Mouse (Mus musculus) midbrain, embryonic 11.5 days (tissue): Measurements from ENCODE around the gene Pax7. TPM values are rescaled to one million over a fixed set of nuclear protein-coding genes. Genes with fewer than 3 reads are reported as not detected.
A peak's percentile ranks its signal among the peaks of the same experiment; 100 is the strongest.

Source experiments
- ATAC-seq: fragments of 200-750 bp; cut with Nextera tagmentation; 2 replicates; pipeline ENCODE4 v1.8.0; 2017; ENCODE audit warnings: moderate TSS enrichment, moderate library complexity; ENCODE audit not compliant: low FRiP score
- DNase-seq: peaks from one replicate; pipeline ENCODE4 v3.0.0; 2015; ENCODE audit warnings: low spot score; ENCODE audit errors: missing footprints
- H3K27ac ChIP-seq: fragments of 300-500 bp; sonication (generic); 2 replicates; pipeline ENCODE4 v1.5.1; 2014; ENCODE audit warnings: low read depth, low read length
- H3K27me3 ChIP-seq: fragments of 300-500 bp; sonication (generic); 2 replicates; pipeline ENCODE4 v1.6.1; 2014; ENCODE audit warnings: mild to moderate bottlenecking, low read length, moderate library complexity, mixed read lengths; ENCODE audit not compliant: control insufficient read depth, insufficient read depth
- H3K36me3 ChIP-seq: fragments of 300-500 bp; sonication (generic); 2 replicates; pipeline ENCODE4 v1.6.1; 2014; ENCODE audit warnings: mild to moderate bottlenecking, low read length, moderate library complexity, mixed read lengths; ENCODE audit not compliant: control insufficient read depth, insufficient read depth
- H3K4me1 ChIP-seq: fragments of 300-500 bp; sonication (generic); 2 replicates; pipeline ENCODE4 v1.6.1; 2014; ENCODE audit warnings: low read length; ENCODE audit not compliant: control insufficient read depth, insufficient read depth
- H3K4me2 ChIP-seq: fragments of 300-500 bp; sonication (generic); 2 replicates; pipeline ENCODE4 v1.6.1; 2014; ENCODE audit warnings: mild to moderate bottlenecking, moderate library complexity
- H3K4me3 ChIP-seq: fragments of 300-500 bp; sonication (generic); 2 replicates; pipeline ENCODE4 v1.5.1; 2014; ENCODE audit warnings: low read depth, low read length
- H3K9ac ChIP-seq: fragments of 300-500 bp; sonication (generic); 2 replicates; pipeline ENCODE4 v1.6.1; 2014; ENCODE audit warnings: low read length
- H3K9me3 ChIP-seq: fragments of 300-500 bp; sonication (generic); 2 replicates; pipeline ENCODE4 v1.6.1; 2016; ENCODE audit warnings: low read length; ENCODE audit not compliant: control insufficient read depth
- WGBS: fragments of 180-500 bp; shearing (Covaris S2); extraction: QIAGEN DNeasy Blood & Tissue Kit; methylation state at CpG from one replicate; pipeline ENCODE4 v1.1.7; 2014; 5-methylcytosine and 5-hydroxymethylcytosine counted together
- polyA plus RNA-seq: library from polyadenylated mRNA; unstranded; fragments of >200 nt; fragmentation: Nextera tagmentation; extraction: Ambion mirVana; gene quantifications from 2 replicates; pipeline ENCODE4 v1.2.1, GENCODE M21; 2014

Gene Pax7
- polyA plus RNA-seq, 1 experiment from 2014 or later = 3.1 TPM

DNA sequence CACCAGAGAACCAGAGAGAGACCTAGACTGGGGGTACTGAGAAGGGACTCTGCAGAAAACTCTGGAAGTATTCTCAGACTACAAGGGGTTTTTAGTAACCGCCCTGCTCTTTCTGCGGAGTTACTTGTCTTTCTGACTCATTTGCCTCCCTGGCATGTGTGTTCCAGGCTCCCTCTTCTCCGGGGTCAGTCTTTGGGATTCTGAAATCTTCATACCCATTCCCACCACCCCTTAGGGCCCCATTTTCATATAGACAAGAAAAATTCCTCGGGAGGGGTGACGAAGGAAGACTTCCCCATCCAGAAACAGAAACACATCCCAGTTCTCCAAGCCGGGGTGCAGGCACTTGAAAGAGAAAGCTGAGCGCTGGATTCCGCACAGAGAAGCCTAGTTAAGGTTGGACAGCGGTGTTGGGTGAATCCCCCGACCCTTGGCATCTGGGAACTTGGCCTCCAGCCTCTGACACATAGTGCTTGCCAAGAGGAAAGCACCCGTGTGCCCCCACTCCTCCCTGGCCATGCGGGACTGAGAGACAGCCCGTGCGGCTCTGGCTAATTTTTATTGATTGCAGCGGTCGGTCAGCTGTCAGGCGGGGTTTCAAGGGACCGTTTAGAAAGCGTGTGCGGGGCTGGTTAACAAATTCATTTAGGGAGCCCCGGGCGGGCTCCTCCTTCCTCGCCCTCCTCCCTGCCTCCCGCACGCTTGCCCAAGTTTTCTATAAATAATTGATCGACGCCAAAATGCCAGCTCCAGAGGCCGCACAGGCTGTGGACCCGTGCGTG lies 5.6 kb downstream of the Pax7 start:
- Histone ChIP-seq H3K27me3 (peaks cover 79% of the 10 kb centered on the region), H3K27ac (no peak overlapping the region), H3K36me3 (no peaks in the 10 kb centered on the region), H3K9me3 (no peaks in the 10 kb centered on the region), H3K9ac (peak overlapping the region; percentile 32), H3K4me2 (peak overlapping the region; percentile 57), H3K4me3 (0 out of 2 replicates have a peak overlapping the region, but pooled peaks have one; percentile 13), H3K4me1 (peaks cover 73% of the 10 kb centered on the region)
- DNase-seq (peak; percentile 97), ATAC-seq (no peak)
- 6% methylated on average over 30 of the region's 30 CpGs for WGBS

- Histone ChIP-seq H3K9me3 (no peaks in the 10 kb centered on the region), H3K36me3 (no peaks in the 10 kb centered on the region), H3K4me2 (peak overlapping the region; percentile 19), H3K4me3 (no peak overlapping the region), H3K27ac (no peak overlapping the region), H3K27me3 (peaks cover 81% of the 10 kb centered on the region), H3K9ac (no peak overlapping the region; the same call in 1 of the 2 replicates), H3K4me1 (peaks cover 82% of the 10 kb centered on the region)
- DNase-seq (peak; percentile 93), ATAC-seq (no peak)
- WGBS = 0% methylated on average over 3 of the region's 3 CpGs
These were observed 7.1 kb downstream of the Pax7 start for GRCm38 (mm10) chr4:139826231-139826630.

GRCm38 (mm10) chr4:139825326-139826112 lies 7.8 kb downstream of the Pax7 start:
- peak; percentile 95 for DNase-seq
- Histone ChIP-seq H3K9me3 (no peaks in the 10 kb centered on the region), H3K4me2 (peak overlapping the region; percentile 51), H3K36me3 (no peaks in the 10 kb centered on the region), H3K4me1 (peaks cover 81% of the 10 kb centered on the region), H3K27ac (no peak overlapping the region), H3K27me3 (peaks cover 86% of the 10 kb centered on the region), H3K9ac (peak overlapping the region; percentile 40), H3K4me3 (no peak overlapping the region)
- ATAC-seq = no peak
- 2% methylated on average over 14 of the region's 14 CpGs for WGBS

- Histone ChIP-seq H3K4me3 (peak overlapping the region; percentile 28; the same call in 1 of the 2 replicates), H3K27me3 (peaks cover 85% of the 10 kb centered on the region), H3K9ac (peak overlapping the region; percentile 26; the same call in 1 of the 2 replicates), H3K36me3 (no peaks in the 10 kb centered on the region), H3K9me3 (no peaks in the 10 kb centered on the region), H3K4me2 (peak overlapping the region; percentile 51), H3K27ac (peak overlapping the region; percentile 76; the same call in 1 of the 2 replicates), H3K4me1 (peaks cover 80% of the 10 kb centered on the region)
- WGBS = 2% methylated on average over 22 of the region's 22 CpGs
- DNase-seq = peak; percentile 94
- no peak for ATAC-seq
These were observed 8.6 kb downstream of the Pax7 start for GRCm38 (mm10) chr4:139824572-139825325.

DNA sequence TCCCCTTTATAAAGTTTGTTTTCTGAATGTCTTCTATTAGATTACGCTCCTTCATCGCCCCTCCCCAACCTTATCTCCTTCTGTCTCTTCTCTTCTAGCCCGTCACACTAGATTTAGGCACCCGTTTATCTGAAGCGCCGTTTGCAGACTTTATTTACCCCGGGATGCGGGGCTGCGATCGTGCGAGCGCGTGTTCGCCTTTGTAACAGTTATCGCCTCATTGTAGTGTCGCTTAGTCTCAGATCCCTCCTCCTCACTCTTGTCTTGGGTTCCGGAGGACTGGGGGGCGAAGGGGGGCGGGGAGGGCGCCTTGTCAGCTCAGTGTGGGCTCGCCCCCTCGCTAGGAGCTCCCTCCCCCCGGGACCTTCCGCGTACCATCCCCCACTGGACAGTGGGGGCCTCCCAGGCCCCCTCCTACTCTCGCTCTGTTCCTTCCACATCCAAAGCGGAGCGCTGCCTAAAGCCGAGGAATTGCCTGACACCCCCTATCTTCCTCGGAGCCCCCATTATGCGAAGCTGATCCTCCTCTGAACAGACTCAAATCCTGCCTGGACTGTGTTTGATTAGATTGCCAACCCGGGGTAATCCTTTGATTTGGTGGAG lies 9.4 kb downstream of the Pax7 start:
- Histone ChIP-seq H3K9me3 (no peaks in the 10 kb centered on the region), H3K4me1 (peaks cover 82% of the 10 kb centered on the region), H3K9ac (peak overlapping the region; percentile 67), H3K4me2 (peak overlapping the region; percentile 51), H3K4me3 (peak overlapping the region; percentile 28), H3K27ac (peak overlapping the region; percentile 76), H3K27me3 (peaks cover 85% of the 10 kb centered on the region), H3K36me3 (no peaks in the 10 kb centered on the region)
- DNase-seq (no peak), ATAC-seq (peak; percentile 17; the same call in 1 of the 2 replicates)
- under 1% methylated on average over 32 of the region's 32 CpGs for WGBS

DNA sequence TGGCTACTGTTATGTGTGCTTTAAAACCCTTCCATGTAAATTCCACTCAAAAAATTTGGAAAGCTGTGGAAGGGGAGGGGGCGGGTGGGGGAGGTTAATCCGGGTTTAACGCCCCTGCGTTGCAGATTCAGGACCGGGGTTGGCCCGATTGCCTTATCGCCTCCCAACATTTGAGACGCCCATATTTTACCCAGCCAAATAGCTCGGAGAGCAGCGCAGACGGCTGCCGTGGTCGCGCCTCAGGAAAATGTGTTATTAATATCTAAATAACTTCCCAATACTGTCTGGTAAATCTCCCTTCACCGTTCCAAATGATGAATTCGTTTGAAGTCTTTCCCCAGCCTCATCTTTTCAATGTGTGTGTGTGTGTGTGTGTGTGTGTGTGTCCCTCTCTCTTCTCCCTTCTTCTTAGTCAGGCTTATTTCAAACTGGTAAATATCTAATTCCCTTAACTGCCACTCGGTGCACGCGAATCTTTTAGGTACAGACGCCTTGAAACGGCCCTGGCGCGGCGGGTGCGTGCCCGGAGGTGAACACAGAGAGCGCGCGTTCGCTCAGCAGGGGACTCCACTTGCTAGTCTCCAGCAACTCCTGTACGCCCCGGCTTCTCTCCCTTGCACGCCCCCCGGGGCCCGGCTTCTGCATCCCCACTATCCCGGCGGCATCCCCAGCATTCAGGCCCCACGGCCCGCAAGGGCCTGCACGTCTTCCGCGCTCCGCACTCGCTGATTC lies 10.0 kb downstream of the Pax7 start:
- ATAC-seq = no peak
- under 1% methylated on average over 44 of the region's 44 CpGs for WGBS
- no peaks in the 10 kb centered on the region for H3K36me3 ChIP-seq

DNA sequence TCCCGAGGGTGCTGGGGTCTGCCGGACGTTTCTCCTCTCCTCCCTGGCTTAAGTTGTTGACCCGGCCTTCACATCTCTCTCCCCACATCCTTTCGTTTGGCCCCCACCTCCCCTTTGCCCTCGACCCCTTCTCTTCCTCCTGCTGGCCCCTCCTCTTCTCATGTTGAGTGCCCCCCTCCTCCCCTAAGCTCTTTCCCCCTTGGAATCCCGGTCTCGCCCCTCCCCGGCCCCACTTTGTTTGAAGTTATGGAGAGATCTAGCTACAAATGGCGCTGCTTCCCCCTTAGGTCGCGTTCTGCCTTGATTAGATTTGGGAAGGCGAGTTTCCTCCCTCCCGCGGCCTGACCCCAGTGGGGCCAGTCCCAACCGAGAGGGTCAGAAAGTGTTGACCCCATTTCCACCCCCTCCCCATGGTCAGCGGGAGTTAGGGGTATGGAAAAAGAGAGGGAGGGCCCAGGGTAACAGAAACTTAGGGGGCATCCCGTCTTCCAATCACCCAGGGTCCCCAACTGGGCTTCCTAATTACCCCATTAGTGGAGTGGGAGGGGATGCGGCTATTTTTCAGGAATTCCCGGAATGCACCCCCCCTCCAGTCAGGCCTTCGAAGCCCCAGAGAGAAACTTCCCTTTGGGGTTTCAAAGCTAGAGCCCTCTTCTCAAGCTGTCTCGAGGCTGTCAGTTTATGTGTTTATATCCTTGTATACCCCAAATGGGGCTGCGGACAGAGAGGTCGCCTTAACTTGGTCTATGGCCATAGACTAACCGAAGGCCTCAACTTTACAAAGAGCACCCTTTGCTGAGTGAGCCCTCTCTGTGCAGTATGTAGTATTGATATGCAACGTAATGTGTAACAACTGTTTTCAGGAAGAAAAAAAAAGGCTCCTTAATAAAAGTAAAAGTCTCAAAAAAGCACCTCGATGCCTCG lies 10.9 kb downstream of the Pax7 start:
- 1% methylated on average over 28 of the region's 28 CpGs for WGBS
- peaks cover 82% of the 10 kb centered on the region for H3K4me1 ChIP-seq
- ATAC-seq (no peak), DNase-seq (peak; percentile 95)
- peak overlapping the region; percentile 96 for H3K27ac ChIP-seq
- H3K4me2 ChIP-seq = peak overlapping the region; percentile 51
- H3K9me3 ChIP-seq = no peaks in the 10 kb centered on the region
- no peaks in the 10 kb centered on the region for H3K36me3 ChIP-seq
- peaks cover 85% of the 10 kb centered on the region for H3K27me3 ChIP-seq
- peak overlapping the region; percentile 70 for H3K9ac ChIP-seq
- H3K4me3 ChIP-seq = peak overlapping the region; percentile 27

More for the DNA sequence above, 10.0 kb downstream of the Pax7 start:
- Histone ChIP-seq H3K4me1 (peaks cover 81% of the 10 kb centered on the region), H3K27ac (peak overlapping the region; percentile 76), H3K9me3 (no peaks in the 10 kb centered on the region), H3K9ac (peak overlapping the region; percentile 67), H3K27me3 (peaks cover 85% of the 10 kb centered on the region), H3K4me3 (peak overlapping the region; percentile 28), H3K4me2 (peak overlapping the region; percentile 51)
- peak; percentile 96 for DNase-seq
